Mouse (Mus musculus): ENCODE data around the gene Hcfc1.

DNA sequence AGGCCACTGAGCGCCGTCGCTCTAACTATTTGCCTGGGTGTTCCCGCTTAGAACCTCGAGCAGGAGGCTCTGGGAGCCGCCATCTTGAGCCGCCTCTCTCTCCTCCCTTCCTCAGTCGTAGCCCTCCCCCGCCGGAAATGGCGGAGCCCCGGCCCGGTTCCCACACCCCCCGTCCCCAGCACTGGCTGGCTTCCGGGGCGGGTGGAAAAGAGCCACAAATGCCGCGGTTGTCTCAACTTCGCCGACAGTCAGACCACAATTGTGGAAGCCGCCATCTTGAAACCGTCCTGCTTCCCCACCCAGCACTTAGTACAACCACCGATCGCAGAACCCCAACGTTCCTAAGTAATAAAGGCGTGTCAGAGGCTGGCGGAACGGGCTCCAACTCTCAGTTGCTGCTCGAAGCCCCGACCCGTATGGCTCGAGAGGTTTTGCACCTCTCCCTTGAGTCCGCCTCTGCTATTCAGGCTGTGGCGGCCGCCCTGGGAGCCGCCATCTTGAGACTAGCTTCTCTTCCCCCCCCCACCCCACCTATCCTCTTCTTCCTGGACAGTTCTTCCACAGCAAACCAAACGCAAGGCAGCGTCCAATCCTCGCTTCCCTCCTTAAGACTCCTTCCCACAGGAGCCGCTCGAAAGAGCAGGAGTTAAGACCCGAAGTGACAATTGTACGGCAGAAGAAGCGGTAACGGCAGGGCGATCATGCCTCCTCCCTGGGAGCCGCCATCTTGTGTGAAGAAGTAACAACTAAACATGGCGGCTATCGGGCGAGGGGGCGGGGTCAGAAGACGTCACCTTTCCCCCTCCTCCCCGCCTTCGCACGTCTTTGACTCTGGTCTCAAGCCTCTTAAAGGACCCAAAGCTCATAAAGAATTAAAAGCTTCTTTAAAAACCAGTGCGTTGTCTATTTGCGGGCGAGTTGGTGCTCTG is at the start of gene Hcfc1:
- TF ChIP-seq POLR2A (IDR thresholded peaks at IDR 0.05; ENCODE audit: borderline replicate concordance, insufficient read depth, low read length) = 0 out of 2 replicates have a peak, but pooled peaks have one; percentile 32
- TF ChIP-seq CTCF (IDR thresholded peaks at IDR 0.05; ENCODE audit: borderline replicate concordance, insufficient read depth, low read depth, low read length) = no peak
